Comparison of ENCODE assay signal across 8 mouse cellular contexts in the genomic region with DNA sequence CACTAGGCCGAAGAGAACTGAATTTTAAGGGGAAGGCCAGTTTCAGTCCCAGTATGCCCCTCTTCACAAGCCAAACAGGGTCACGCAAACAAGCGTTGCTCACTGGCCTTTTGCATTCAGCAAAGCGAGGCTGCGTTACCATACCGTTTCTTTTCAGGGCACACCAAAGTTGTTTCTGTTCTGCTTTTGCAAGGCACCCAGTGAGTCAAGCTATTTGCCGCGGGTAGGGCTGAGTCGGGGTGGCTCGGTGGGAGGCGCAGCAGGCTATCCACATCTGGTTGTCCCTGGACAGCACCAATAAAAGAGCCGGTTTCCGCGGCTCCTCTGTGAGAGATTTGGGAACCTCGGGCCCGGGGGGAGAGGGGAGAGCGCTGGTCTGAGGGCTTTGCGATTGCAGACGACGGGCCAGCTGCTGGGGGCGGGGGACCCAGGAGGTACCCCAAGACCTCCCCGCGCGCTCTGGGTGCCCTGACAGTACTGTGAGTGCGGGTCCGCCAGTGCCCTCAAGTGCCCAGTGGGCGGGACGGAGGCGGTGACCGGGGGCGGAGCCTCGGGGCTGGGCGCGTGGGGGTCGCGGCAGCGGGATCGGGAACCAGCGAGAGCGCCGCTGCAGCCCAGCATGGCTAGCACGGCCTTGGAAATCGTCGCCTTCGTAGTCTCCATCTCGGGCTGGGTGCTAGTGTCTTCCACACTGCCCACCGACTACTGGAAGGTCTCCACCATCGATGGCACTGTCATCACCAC.
DNase-seq lines count a peak whose midpoint lies in the region; ATAC-seq and TF ChIP-seq lines count a peak whose summit lies in the region.

No protein-coding gene starts in this region.

- no peaks in the 10 kb centered on the region for H3K36me3 ChIP-seq in intestine, embryonic 16.5 days (ENCODE audit: control insufficient read depth, insufficient read depth, low read length)
- no peaks in the 10 kb centered on the region for H3K36me3 ChIP-seq in liver, embryonic 14.5 days (replicated peaks; ENCODE audit: control insufficient read depth, insufficient read depth, low read depth)
- H3K36me3 ChIP-seq in myocyte (ENCODE audit: control insufficient read depth, insufficient read depth), result no peaks in the 10 kb centered on the region
- no peaks in the 10 kb centered on the region for H3K36me3 ChIP-seq in stomach, embryonic 14.5 days (ENCODE audit: control insufficient read depth, insufficient read depth, low read length)

- H3ac ChIP-seq in myocyte (ENCODE audit: control insufficient read depth, insufficient read length), result no peak overlapping the region

- peak overlapping the region; percentile 99 for H3K4me2 ChIP-seq in intestine, embryonic 16.5 days (ENCODE audit: low read depth, low read length)
- peak overlapping the region; percentile 77 for H3K4me2 ChIP-seq in liver, embryonic 14.5 days (ENCODE audit: low read depth)
- H3K4me2 ChIP-seq in myocyte (ENCODE audit: low read depth), result peak overlapping the region; percentile 56
- peak overlapping the region; percentile 90 for H3K4me2 ChIP-seq in stomach, embryonic 14.5 days (replicated peaks; ENCODE audit: low read depth, low read length)

- no peak for TF ChIP-seq POLR2A in myocyte (IDR thresholded peaks at IDR 0.05; ENCODE audit: insufficient read length, low read depth)

- no peaks in the 10 kb centered on the region for H3K79me2 ChIP-seq in myocyte (ENCODE audit: control insufficient read depth, insufficient read depth)

- no peak for TF ChIP-seq CTCF in liver, embryonic 14.5 days (IDR thresholded peaks at IDR 0.05; ENCODE audit: low read depth)

- H3K4me1 ChIP-seq in intestine, embryonic 16.5 days (ENCODE audit: control insufficient read depth, insufficient read depth, low read length), result peaks cover 9% of the 10 kb centered on the region; the same call in 1 of the 2 replicates
- no peaks in the 10 kb centered on the region; a peak in 1 of 4 replicates for H3K4me1 ChIP-seq in liver, embryonic 14.5 days (replicated peaks; ENCODE audit: control insufficient read depth in 2 of 2, insufficient read depth in 2 of 2, low read length in 1 of 2)
- no peaks in the 10 kb centered on the region for H3K4me1 ChIP-seq in stomach, embryonic 14.5 days (ENCODE audit: control insufficient read depth, insufficient read depth, low read length)

- WGBS in intestine, embryonic 16.5 days, result 3% methylated on average over 47 of the region's 48 CpGs
- WGBS in liver, embryonic 14.5 days (ENCODE audit: insufficient replicate concordance), result 3% methylated on average over 48 of the region's 48 CpGs
- 3% methylated on average over 48 of the region's 48 CpGs for WGBS in stomach, embryonic 14.5 days

- no peak for TF ChIP-seq EP300 in liver, embryonic 14.5 days (IDR thresholded peaks at IDR 0.05; ENCODE audit: low read depth)

- H3K27ac ChIP-seq in intestine, embryonic 16.5 days (ENCODE audit: low read length), result no peak overlapping the region
- H3K27ac ChIP-seq in liver, embryonic 14.5 days, result no peak overlapping the region
- no peak overlapping the region for H3K27ac ChIP-seq in stomach, embryonic 14.5 days (ENCODE audit: low read length)

- H3K27me3 ChIP-seq in intestine, embryonic 16.5 days (replicated peaks; ENCODE audit: control insufficient read depth, insufficient read depth, low read length), result peaks cover 7% of the 10 kb centered on the region; the same call in 1 of the 2 replicates
- peaks cover 18% of the 10 kb centered on the region for H3K27me3 ChIP-seq in liver, embryonic 14.5 days (ENCODE audit: control insufficient read depth, insufficient read depth, low read length)
- peaks cover 45% of the 10 kb centered on the region for H3K27me3 ChIP-seq in myocyte (ENCODE audit: control insufficient read depth, insufficient read depth, insufficient read length)
- H3K27me3 ChIP-seq in stomach, embryonic 14.5 days (ENCODE audit: control insufficient read depth, insufficient read depth, low read length), result no peaks in the 10 kb centered on the region

- peak overlapping the region; percentile 61 for H3K4me3 ChIP-seq in intestine, embryonic 16.5 days (ENCODE audit: low read length)
- H3K4me3 ChIP-seq in liver, embryonic 14.5 days (ENCODE audit: insufficient read depth in 1 of 2, low read depth in 2 of 2, low read length in 2 of 2), result peak overlapping the region; percentile 53 to 56
- H3K4me3 ChIP-seq in myocyte, result no peak overlapping the region
- H3K4me3 ChIP-seq in stomach, embryonic 14.5 days (ENCODE audit: low read depth, low read length), result peak overlapping the region; percentile 57

- DNase-seq in cerebellum, adult 18-20 months, result peak; percentile 8 to 19
- no peak for DNase-seq in cerebellum, adult 11-12 months
- peak; percentile 91 for DNase-seq in heart, adult 11 months
- no peak for DNase-seq in liver, embryonic 14.5 days (ENCODE audit: low read depth in 3 of 3, low spot score in 3 of 3)

- H3K9ac ChIP-seq in intestine, embryonic 16.5 days (ENCODE audit: low read depth, low read length), result peak overlapping the region; percentile 61
- H3K9ac ChIP-seq in liver, embryonic 14.5 days (replicated peaks), result no peak overlapping the region; the same call in 1 of the 2 replicates
- H3K9ac ChIP-seq in stomach, embryonic 14.5 days (replicated peaks; ENCODE audit: low read depth, low read length), result peak overlapping the region; percentile 34; the same call in 1 of the 2 replicates

- peak; percentile 78 for ATAC-seq in common myeloid progenitor, adult 5-6 weeks (replicated peaks; ENCODE audit: low read depth, poor library complexity, severe bottlenecking)
- ATAC-seq in intestine, embryonic 16.5 days, result peak; percentile 78
- peak; percentile 37 for ATAC-seq in liver, embryonic 14.5 days (ENCODE audit: insufficient read depth)
- peak; percentile 72 for ATAC-seq in stomach, embryonic 14.5 days (ENCODE audit: insufficient number of reproducible peaks, insufficient read depth, low FRiP score, low read depth)

- H3K9me3 ChIP-seq in intestine, embryonic 16.5 days (ENCODE audit: control insufficient read depth, low read length), result no peaks in the 10 kb centered on the region
- H3K9me3 ChIP-seq in liver, embryonic 14.5 days (ENCODE audit: control insufficient read depth, low read length), result no peaks in the 10 kb centered on the region
- no peaks in the 10 kb centered on the region for H3K9me3 ChIP-seq in stomach, embryonic 14.5 days (ENCODE audit: control insufficient read depth, low read depth, low read length)

TF ChIP-seq in myocyte, 11 proteins besides CTCF, POLR2A, EP300 and RAD21:
- TF ChIP-seq REST (IDR thresholded peaks at IDR 0.05; ENCODE audit: insufficient read depth, insufficient read length), result no peak
- TF ChIP-seq TCF12 (IDR thresholded peaks at IDR 0.05; ENCODE audit: insufficient read depth, poor library complexity, severe bottlenecking), result no peak
- TF ChIP-seq MYOG (IDR thresholded peaks at IDR 0.05; ENCODE audit: control insufficient read depth in 1 of 3, insufficient read depth in 1 of 3, insufficient read length in 2 of 3, low read depth in 2 of 3), result no peak
- no peak for TF ChIP-seq MYOD1 (IDR thresholded peaks at IDR 0.05; ENCODE audit: control insufficient read depth in 1 of 3, insufficient read length in 2 of 3, low read depth in 2 of 3)
- TF ChIP-seq MAX (IDR thresholded peaks at IDR 0.05; ENCODE audit: low read depth), result no peak
- no peak for TF ChIP-seq TCF3 (IDR thresholded peaks at IDR 0.05; ENCODE audit: insufficient read length, low read depth)
- no peak for TF ChIP-seq CEBPB (IDR thresholded peaks at IDR 0.05; ENCODE audit: insufficient read depth, poor library complexity, severe bottlenecking)
- no peak for TF ChIP-seq USF1 (IDR thresholded peaks at IDR 0.05; ENCODE audit: low read depth)
- no peak for TF ChIP-seq POLR2AphosphoS2 (IDR thresholded peaks at IDR 0.05; ENCODE audit: insufficient read length, low read depth)
- TF ChIP-seq E2F4 (IDR thresholded peaks at IDR 0.05; ENCODE audit: insufficient read depth), result no peak
- no peak for TF ChIP-seq SRF (IDR thresholded peaks at IDR 0.05; ENCODE audit: control insufficient read depth, insufficient read length, low read depth)

Comparison
In these comparisons a context has a peak if more than half of its experiments do, and no peak if none do; other contexts are left out.
1. DNase-seq: peak in cerebellum, adult 18-20 months (2 of 2) and heart, adult 11 months (single experiment); none in cerebellum, adult 11-12 months (single experiment) and liver, embryonic 14.5 days (0 of 3).
2. Peak in every context shown above with its lines, with median percentiles within 50 percentile points of each other: ATAC-seq and H3K4me2 ChIP-seq.